Mouse (Mus musculus): ENCODE results near the gene Ube4a. TPM values are rescaled to one million over a fixed set of nuclear protein-coding genes. Genes with fewer than 3 reads are reported as not detected.

The Ube4a gene
- polyA plus RNA-seq, 1 experiment from 2014 or later: 36.0 TPM

- H3K9ac ChIP-seq: no peak overlapping the region
- 76% methylated on average over 4 of the region's 4 CpGs for WGBS
- no peaks in the 10 kb centered on the region for H3K36me3 ChIP-seq
- no peak overlapping the region for H3K27ac ChIP-seq
- H3K9me3 ChIP-seq (replicated peaks): no peaks in the 10 kb centered on the region
- no peak for ATAC-seq (ENCODE audit: low FRiP score)
- no peak overlapping the region for H3K4me2 ChIP-seq (replicated peaks)
- no peaks in the 10 kb centered on the region for H3K4me1 ChIP-seq
- H3K4me3 ChIP-seq: no peak overlapping the region
- no peaks in the 10 kb centered on the region for H3K27me3 ChIP-seq
These were observed 29.6 kb upstream of the Ube4a start for GRCm38 (mm10) chr9:44994962-44995361.

GRCm38 (mm10) chr9:44993268-44993667 lies 27.9 kb upstream of the Ube4a start:
- H3K36me3 ChIP-seq: no peaks in the 10 kb centered on the region
- H3K4me2 ChIP-seq (replicated peaks): no peak overlapping the region
- WGBS: 94% methylated on average over 2 of the region's 2 CpGs
- no peaks in the 10 kb centered on the region for H3K27me3 ChIP-seq
- H3K4me1 ChIP-seq: no peaks in the 10 kb centered on the region
- no peak overlapping the region for H3K9ac ChIP-seq
- no peak for ATAC-seq (ENCODE audit: low FRiP score)
- no peak overlapping the region for H3K27ac ChIP-seq
- no peaks in the 10 kb centered on the region for H3K9me3 ChIP-seq (replicated peaks)
- no peak overlapping the region for H3K4me3 ChIP-seq

- no peaks in the 10 kb centered on the region for H3K4me1 ChIP-seq
- H3K36me3 ChIP-seq: no peaks in the 10 kb centered on the region
- no peak overlapping the region for H3K4me2 ChIP-seq (replicated peaks)
- no peak overlapping the region for H3K4me3 ChIP-seq
- no peaks in the 10 kb centered on the region for H3K9me3 ChIP-seq (replicated peaks)
- H3K27ac ChIP-seq: no peak overlapping the region
- H3K27me3 ChIP-seq: no peaks in the 10 kb centered on the region
- no peak overlapping the region for H3K9ac ChIP-seq
- no peak for ATAC-seq (ENCODE audit: low FRiP score)
These were observed 26.9 kb upstream of the Ube4a start for GRCm38 (mm10) chr9:44992271-44992670.

GRCm38 (mm10) chr9:44991821-44992220 lies 26.4 kb upstream of the Ube4a start:
- Histone ChIP-seq H3K27ac (no peak overlapping the region), H3K4me3 (no peak overlapping the region)

GRCm38 (mm10) chr9:44986976-44987375 lies 21.6 kb upstream of the Ube4a start:
- WGBS: 72% methylated on average over 5 of the region's 5 CpGs
- Histone ChIP-seq H3K9me3 (replicated peaks) (no peaks in the 10 kb centered on the region), H3K27me3 (no peaks in the 10 kb centered on the region), H3K4me3 (no peak overlapping the region), H3K4me1 (no peaks in the 10 kb centered on the region), H3K27ac (no peak overlapping the region), H3K9ac (no peak overlapping the region), H3K36me3 (no peaks in the 10 kb centered on the region), H3K4me2 (replicated peaks) (no peak overlapping the region)
- ATAC-seq (ENCODE audit: low FRiP score): no peak

More at GRCm38 (mm10) chr9:44991821-44992220, 26.4 kb upstream of the Ube4a start:
- ATAC-seq (ENCODE audit: low FRiP score): no peak
- Histone ChIP-seq H3K36me3 (no peaks in the 10 kb centered on the region), H3K4me2 (replicated peaks) (no peak overlapping the region), H3K4me1 (no peaks in the 10 kb centered on the region), H3K9ac (no peak overlapping the region), H3K27me3 (no peaks in the 10 kb centered on the region), H3K9me3 (replicated peaks) (no peaks in the 10 kb centered on the region)
- 89% methylated on average over 2 of the region's 2 CpGs for WGBS

GRCm38 (mm10) chr9:44986242-44986781 lies 20.9 kb upstream of the Ube4a start:
- Histone ChIP-seq H3K4me3 (no peak overlapping the region), H3K9me3 (replicated peaks) (no peaks in the 10 kb centered on the region), H3K9ac (no peak overlapping the region), H3K36me3 (no peaks in the 10 kb centered on the region), H3K27me3 (no peaks in the 10 kb centered on the region), H3K4me2 (replicated peaks) (no peak overlapping the region), H3K4me1 (no peaks in the 10 kb centered on the region), H3K27ac (no peak overlapping the region)
- WGBS: 60% methylated on average over 14 of the region's 14 CpGs
- ATAC-seq (ENCODE audit: low FRiP score): no peak

GRCm38 (mm10) chr9:44985721-44986161 lies 20.3 kb upstream of the Ube4a start:
- no peak for ATAC-seq (ENCODE audit: low FRiP score)
- no peaks in the 10 kb centered on the region for H3K27me3 ChIP-seq
- H3K9ac ChIP-seq: no peak overlapping the region
- no peak overlapping the region for H3K27ac ChIP-seq
- 81% methylated on average over 3 of the region's 3 CpGs for WGBS
- no peaks in the 10 kb centered on the region for H3K36me3 ChIP-seq
- H3K4me2 ChIP-seq (replicated peaks): no peak overlapping the region
- H3K4me1 ChIP-seq: no peaks in the 10 kb centered on the region
- no peak overlapping the region for H3K4me3 ChIP-seq
- no peaks in the 10 kb centered on the region for H3K9me3 ChIP-seq (replicated peaks)

GRCm38 (mm10) chr9:44983001-44983400 lies 17.6 kb upstream of the Ube4a start:
- H3K36me3 ChIP-seq: no peaks in the 10 kb centered on the region
- H3K27ac ChIP-seq: no peak overlapping the region
- no peaks in the 10 kb centered on the region for H3K4me1 ChIP-seq
- ATAC-seq (ENCODE audit: low FRiP score): no peak
- no peak overlapping the region for H3K4me3 ChIP-seq
- no peak overlapping the region for H3K9ac ChIP-seq
- H3K4me2 ChIP-seq (replicated peaks): no peak overlapping the region
- H3K27me3 ChIP-seq: peaks cover 3% of the 10 kb centered on the region; the same call in 1 of the 2 replicates
- no peaks in the 10 kb centered on the region for H3K9me3 ChIP-seq (replicated peaks)
- WGBS: 78% methylated on average over 2 of the region's 2 CpGs

GRCm38 (mm10) chr9:44982531-44982930 lies 17.1 kb upstream of the Ube4a start:
- 86% methylated on average over 3 of the region's 3 CpGs for WGBS
- Histone ChIP-seq H3K9ac (no peak overlapping the region), H3K4me3 (no peak overlapping the region), H3K9me3 (replicated peaks) (no peaks in the 10 kb centered on the region), H3K4me2 (replicated peaks) (no peak overlapping the region), H3K4me1 (no peaks in the 10 kb centered on the region), H3K27ac (no peak overlapping the region), H3K27me3 (peaks cover 3% of the 10 kb centered on the region; the same call in 1 of the 2 replicates), H3K36me3 (no peaks in the 10 kb centered on the region)
- ATAC-seq (ENCODE audit: low FRiP score): no peak

- no peak overlapping the region for H3K4me3 ChIP-seq
These were observed 16.7 kb upstream of the Ube4a start for GRCm38 (mm10) chr9:44982081-44982480.

GRCm38 (mm10) chr9:44981676-44982075 lies 16.3 kb upstream of the Ube4a start, which contains the start of gene Cd3d:
Cd3d (plus strand) TSS chr9:44981786.
- WGBS: 81% methylated on average over 4 of the region's 4 CpGs
- Histone ChIP-seq H3K4me3 (no peak within 1 kb of the TSS), H3K27me3 (peaks cover 3% of the 10 kb centered on the region; the same call in 1 of the 2 replicates), H3K27ac (no peak within 1 kb of the TSS), H3K4me1 (no peaks in the 10 kb centered on the region), H3K9me3 (replicated peaks) (no peaks in the 10 kb centered on the region), H3K4me2 (replicated peaks) (no peak within 1 kb of the TSS), H3K36me3 (no peaks in the 10 kb centered on the region), H3K9ac (no peak within 1 kb of the TSS)
- no peak for ATAC-seq (ENCODE audit: low FRiP score)

More at GRCm38 (mm10) chr9:44982081-44982480, 16.7 kb upstream of the Ube4a start:
- no peak for ATAC-seq (ENCODE audit: low FRiP score)
- 92% methylated on average over 8 of the region's 8 CpGs for WGBS
- Histone ChIP-seq H3K27ac (no peak overlapping the region), H3K36me3 (no peaks in the 10 kb centered on the region), H3K4me2 (replicated peaks) (no peak overlapping the region), H3K4me1 (no peaks in the 10 kb centered on the region), H3K9me3 (replicated peaks) (no peaks in the 10 kb centered on the region), H3K27me3 (peaks cover 3% of the 10 kb centered on the region; the same call in 1 of the 2 replicates), H3K9ac (no peak overlapping the region)

- no peak overlapping the region for H3K4me3 ChIP-seq
- no peaks in the 10 kb centered on the region for H3K9me3 ChIP-seq (replicated peaks)
- no peak for ATAC-seq (ENCODE audit: low FRiP score)
- no peak overlapping the region for H3K9ac ChIP-seq
- H3K27ac ChIP-seq: no peak overlapping the region
- H3K36me3 ChIP-seq: no peaks in the 10 kb centered on the region
- WGBS: 95% methylated on average over 2 of the region's 2 CpGs
- peaks cover 3% of the 10 kb centered on the region; the same call in 1 of the 2 replicates for H3K27me3 ChIP-seq
- H3K4me1 ChIP-seq: no peaks in the 10 kb centered on the region
- H3K4me2 ChIP-seq (replicated peaks): no peak overlapping the region
These were observed 15.7 kb upstream of the Ube4a start for GRCm38 (mm10) chr9:44981104-44981503.

- ATAC-seq (ENCODE audit: low FRiP score): no peak
- no peak within 1 kb of the TSS for H3K27ac ChIP-seq
- no peaks in the 10 kb centered on the region for H3K4me1 ChIP-seq
- 79% methylated on average over 3 of the region's 3 CpGs for WGBS
- peaks cover 3% of the 10 kb centered on the region; the same call in 1 of the 2 replicates for H3K27me3 ChIP-seq
- H3K4me2 ChIP-seq (replicated peaks): no peak within 1 kb of the TSS
- H3K4me3 ChIP-seq: no peak within 1 kb of the TSS
- no peaks in the 10 kb centered on the region for H3K9me3 ChIP-seq (replicated peaks)
- H3K36me3 ChIP-seq: no peaks in the 10 kb centered on the region
- H3K9ac ChIP-seq: no peak within 1 kb of the TSS
These were observed 14.8 kb upstream of the Ube4a start, which contains the start of gene Cd3g for GRCm38 (mm10) chr9:44980242-44980641. Cd3g (minus strand) TSS chr9:44980431.
